Mouse (Mus musculus) retina, postnatal 1 day (tissue): ENCODE measurements around the gene Foxp1.

Experiments
- DNase-seq: peaks from one replicate; pipeline ENCODE4 v3.0.0-alpha.2; 2012

Gene Foxp1

DNA sequence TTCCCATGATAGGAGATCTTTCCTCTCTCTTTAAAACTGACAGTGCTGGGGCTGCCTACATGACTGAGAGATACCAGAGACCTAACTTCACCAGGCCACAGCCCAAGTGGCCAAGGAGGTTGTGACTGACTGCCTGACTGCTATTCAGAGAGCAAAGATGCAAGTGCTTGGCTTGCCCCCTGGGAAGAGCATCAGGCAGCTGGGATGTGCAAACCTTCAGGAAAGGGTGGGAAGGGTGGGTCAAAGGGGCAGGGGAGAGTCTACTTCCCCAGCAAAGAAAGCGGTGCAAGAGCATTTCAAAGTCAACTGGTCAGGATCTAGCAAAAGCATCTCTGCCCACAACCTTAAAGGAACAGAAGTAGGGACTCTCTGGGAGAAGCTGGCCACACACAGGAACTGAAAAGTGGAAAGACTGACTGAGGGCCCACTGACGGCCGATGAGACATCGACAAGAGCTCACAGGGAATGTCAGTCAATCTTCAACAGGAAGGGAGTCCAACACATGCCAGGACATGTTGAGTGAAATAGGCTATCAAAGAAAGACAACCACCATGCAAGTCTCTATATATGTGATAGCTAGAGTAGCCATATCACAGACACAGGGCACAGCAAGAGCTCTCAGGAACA lies 138.6 kb downstream of the Foxp1 start:
- DNase-seq = no peak

GRCm38 (mm10) chr6:99380146-99380545 lies 142.4 kb downstream of the Foxp1 start:
- DNase-seq = no peak

- no peak for DNase-seq
Observed at GRCm38 (mm10) chr6:99378997-99379710, 143.4 kb downstream of the Foxp1 start.

DNA sequence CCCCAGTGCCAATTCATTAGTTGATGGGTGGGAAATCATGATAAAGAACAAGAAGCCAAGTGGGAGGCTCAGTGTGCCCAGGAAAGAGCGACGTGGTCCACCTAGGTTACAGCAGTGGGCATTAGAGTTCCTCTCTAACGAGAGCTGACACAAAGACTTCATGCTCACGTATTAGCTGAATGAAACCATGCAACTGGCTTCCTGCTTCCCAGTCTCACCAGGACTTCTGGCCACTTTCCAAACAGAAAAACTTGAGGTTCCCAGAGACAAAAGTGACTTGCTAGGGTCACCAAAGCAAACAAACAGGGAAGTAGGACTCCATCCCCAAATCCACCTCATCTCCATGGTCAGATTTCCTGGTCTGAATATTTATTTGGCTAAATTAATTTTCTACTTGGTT lies 144.8 kb downstream of the Foxp1 start:
- DNase-seq = no peak

DNA sequence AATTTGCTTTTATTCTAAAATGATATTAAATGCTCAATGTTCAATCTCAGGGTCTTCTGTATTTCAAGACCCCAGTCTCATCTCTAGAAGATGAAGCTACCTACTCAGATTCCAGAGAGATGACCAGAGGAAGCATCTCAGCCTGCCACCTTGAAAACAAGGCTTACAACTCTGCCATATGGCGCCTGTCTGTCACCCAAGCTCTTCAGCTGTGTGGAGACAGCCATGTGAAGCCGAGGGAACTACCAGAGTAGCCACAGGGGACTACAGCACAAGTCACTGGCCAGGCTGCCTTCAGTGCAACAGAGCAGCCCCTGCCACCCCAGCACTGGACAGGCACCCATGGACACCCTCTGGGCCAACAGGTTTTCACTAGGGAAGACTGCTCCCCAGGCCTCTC lies 145.4 kb downstream of the Foxp1 start:
- no peak for DNase-seq

DNA sequence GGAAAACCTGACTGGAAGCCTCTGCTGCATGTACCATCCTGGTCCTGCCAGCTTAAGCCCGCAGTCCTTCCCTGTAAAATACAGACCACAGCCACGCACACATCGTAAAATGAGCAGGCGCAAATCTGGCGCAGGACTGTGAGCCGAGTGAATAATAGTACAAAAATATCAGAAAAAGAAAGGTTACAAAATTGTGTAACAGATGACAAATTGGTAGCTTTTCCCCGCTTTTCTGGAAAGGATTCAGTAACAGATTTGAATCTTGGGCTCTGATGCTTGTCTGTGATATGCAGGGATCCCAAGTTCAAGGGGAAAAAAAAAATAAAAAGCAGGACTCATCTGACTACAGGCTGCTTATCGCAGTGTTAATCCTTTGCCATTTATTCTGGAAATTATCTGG lies 145.8 kb downstream of the Foxp1 start:
- DNase-seq = no peak

DNA sequence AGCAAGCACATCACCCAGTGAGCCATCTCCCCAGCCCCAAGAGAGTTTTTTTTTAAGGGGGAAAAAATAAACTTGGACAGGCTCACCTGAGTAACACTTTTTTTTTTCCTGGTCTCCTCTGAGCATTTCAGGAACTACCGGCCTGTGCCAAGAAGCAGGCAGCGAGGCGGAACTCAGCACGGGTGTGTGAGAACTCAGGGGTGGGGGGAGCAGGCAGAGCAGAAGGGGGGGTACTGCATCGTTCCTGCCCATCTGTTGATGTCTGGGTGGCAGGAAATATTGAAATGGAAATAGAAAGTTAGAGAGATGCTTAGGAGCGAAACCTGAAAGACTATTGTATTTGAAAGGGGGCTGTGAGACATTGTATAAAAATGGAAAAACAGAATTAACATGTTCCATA lies 146.7 kb downstream of the Foxp1 start:
- no peak for DNase-seq

DNA sequence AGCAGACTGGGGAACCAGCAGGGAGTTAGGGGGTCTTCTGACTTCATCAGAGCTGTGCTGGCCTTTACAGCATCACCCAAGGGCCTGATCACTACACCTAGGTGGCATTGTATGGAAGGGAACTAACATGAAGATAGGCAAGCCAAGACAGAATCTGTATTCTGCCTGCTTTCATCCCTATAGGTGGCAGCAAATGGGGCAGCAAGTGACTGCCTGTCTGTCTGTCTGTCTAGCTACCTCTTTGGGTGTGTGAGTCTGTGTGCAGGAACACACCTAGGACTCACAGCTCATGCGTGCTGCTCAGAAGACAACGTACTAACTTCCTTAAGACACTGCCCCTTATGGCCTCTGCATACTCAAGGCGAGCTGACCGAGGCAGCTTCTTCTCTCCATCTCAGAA lies 147.1 kb downstream of the Foxp1 start:
- DNase-seq = no peak

DNA sequence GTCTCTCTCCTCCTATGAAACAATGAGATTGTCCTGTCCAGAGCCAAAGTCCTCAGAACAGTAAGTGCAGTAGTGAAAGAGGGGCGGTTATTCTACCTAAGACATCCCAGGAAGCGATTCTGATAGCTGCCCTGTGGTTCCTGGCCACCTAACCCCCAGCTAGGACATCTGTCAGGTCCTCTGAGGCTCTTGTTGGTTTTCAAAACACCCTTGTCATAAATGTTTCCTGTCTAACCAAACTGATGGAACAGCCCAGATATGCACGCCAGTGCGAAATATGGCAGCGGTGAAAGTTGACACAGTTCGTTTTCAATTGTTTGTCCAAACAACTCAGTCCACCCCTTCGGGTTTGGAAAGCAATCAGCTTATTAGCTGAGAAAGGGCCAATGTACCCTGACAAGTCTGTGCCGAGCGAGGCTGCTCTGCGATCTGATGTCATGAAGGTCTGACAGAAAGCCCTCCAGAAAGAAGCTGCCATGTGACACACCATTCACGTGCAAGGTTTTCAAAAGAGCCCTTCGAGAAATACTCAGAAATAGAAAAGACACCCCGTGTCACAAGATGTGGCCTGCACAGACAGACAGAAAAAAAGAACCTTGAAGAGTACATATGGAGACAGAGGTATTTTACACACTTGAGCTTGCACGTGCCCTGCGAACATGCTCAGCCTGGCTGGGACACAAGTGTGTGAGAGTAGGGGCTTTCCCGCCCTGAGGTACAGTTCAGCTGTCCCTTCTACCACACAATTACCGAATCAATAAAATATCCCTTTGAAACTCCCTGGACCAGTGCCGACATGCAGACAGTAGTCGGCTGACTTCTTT lies 147.9 kb downstream of the Foxp1 start:
- peak; percentile 38 for DNase-seq

DNA sequence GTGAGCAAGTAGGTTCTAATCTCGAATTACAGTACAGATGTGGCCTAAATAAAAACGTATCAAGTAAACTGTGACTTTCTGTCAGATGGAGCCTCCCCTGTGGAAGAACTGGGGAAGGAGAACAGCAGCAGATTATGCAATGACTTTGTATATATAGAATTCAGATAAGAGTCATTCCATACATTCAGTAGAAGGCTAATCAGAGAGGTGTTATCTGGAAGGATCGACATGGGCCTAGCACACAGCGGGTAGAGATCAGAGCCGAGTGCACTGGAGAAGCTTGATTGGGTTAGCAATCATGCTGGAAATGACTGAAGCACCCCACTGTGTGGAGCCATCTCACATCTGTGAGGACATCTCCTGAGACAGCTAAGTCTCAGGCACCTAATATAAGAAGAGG lies 150.1 kb downstream of the Foxp1 start:
- DNase-seq = no peak

GRCm38 (mm10) chr6:99372016-99372415 lies 150.5 kb downstream of the Foxp1 start:
- no peak for DNase-seq

DNA sequence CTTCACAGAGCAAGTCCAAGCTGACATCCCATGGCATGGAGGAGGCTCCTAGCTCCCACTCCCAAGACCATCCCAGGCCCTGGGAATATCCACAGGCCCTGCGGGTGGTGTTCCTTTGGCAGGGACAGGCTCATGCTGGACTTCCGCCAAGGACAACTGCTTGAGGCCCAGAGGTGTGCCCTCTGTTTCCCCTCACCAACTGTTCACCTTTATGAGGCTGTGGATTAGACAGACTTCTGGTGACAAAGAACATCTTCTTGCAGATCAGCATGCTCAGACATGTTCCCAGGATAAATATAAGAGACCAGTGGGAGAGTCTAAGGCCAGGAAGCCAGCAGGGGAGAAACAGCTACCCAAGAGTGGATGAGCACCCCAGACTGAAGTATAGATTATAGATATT lies 152.6 kb downstream of the Foxp1 start:
- no peak for DNase-seq

DNA sequence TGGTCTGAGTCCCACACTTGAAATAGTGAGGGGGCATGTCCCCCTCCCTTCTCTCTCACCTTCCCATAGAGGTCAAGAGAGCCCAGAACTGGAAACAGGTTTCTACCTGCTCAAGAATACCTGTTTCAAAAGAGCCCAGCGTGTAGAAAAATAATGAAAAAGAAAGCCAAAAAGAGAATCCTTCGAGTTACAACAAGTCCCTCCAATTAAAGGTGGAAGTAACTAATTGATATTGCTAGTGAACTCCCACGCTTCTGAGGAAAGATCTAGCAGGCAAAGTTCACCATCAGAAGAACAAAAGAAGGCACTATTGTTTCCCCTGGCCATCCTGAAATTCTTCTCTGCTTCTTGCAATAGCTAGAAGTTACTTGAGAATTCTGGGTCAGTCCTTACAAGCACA lies 153.4 kb downstream of the Foxp1 start:
- DNase-seq = no peak

DNA sequence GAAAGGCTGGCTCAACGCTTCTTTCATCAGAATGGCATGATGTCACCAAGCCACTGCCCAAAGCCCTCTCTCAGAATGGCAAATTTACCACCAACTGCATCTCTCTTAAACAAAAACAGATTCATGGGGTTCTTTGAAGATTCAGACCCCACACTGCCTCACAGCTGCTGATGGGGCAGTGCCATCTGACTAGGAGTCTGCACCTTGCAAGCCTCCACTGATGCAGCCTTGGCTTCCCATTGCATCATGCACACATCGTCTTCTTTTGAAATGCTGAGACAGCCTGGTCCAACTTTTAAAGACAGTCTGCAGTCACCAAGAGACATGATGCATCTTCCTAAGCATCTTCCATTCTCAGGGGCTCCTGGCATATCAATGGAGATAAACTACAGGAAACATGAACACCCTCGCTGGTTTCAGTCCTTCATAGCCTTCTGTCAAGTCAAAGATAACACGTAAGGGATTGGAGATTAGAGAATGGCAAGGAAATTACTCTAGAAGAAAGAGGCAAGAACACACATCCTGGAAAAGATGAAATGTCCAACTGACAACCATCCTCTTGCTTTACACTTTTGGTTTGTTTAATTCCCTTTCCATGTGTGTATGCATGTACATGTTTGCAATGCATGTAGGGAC lies 154.3 kb downstream of the Foxp1 start:
- DNase-seq = no peak

DNA sequence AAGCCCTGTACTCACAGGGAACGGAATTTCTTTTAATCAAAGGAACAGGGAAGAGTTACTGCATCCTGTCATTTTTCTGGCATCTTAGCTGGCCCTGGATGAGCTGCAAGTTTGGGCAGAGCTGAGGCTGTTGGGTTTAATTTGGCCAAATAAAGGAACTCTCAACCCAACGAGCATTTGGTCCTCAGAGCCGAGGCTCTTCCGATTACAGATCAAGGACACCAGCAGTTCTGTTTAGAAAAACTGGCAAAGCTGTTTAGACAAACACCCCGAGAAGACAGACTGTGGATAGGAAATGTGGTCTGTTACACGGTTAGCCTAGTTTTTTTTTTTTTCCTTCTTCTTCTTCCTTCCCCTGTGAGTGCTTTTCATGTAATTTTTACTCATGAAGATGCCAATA lies 158.0 kb downstream of the Foxp1 start:
- DNase-seq = no peak

GRCm38 (mm10) chr6:99360581-99360980 lies 161.9 kb downstream of the Foxp1 start:
- DNase-seq = no peak

DNA sequence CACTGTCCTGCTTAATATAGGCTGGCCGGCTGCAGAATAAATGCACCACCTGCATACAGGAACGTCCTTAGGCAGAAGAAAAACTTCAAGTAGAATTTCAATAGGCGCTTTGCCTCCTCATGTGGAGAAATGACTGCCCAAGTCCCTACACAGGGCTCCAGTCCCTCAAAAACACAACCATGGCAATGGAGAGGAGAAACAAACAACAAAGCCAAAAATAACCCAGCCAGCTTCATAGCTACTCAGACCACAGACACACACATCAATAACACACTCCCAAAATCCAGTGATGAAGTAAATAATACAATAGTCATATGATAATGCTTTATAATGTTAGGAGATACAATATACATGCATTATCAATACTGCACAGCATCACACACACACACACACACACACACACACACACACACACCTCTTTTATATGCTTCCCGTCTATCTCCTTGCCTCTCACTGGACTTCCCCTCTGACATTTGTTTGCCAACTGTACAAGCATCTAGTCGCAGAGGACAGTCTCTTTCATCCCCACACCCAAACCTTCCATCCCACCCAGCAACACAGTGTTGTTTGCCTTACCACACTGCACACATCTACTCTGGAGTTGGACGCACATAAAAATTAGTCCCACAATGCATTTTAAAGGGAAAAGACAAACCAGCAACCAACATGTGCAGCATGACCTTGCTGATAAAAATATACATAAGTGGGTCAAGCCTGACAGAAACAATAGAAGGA lies 162.6 kb downstream of the Foxp1 start:
- no peak for DNase-seq

DNA sequence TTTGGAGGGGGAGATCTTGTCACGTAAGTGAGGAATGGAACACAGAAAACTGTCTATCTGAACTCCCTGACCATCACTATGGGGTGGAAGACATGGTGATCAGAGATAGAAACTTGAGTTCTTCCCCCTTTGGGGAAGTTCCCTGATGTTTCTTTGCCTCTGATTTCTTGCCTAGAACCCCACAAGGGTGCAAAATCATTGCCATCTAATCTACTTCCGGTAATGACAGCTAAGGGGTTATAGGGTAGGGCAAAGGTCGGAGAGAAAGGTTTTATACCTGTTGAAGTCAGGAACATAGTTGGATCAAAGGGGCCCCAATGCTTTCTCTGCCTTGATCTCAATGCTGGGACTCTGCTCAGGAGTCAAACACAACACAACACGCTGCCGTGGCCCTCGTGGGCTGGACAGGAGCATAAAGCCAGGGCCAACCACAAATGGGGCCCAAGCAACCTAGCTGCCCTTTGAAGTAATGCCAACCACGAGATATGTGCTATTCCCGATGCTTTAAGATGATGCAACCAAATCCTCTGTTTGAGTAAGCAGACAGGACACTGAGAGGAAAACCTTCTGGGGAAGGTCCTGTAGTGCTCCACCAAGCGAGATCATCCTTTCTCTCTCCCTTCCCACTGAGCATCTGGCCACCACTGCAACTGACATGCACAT lies 163.4 kb downstream of the Foxp1 start:
- DNase-seq = no peak

GRCm38 (mm10) chr6:99357931-99358330 lies 164.6 kb downstream of the Foxp1 start:
- no peak for DNase-seq

DNA sequence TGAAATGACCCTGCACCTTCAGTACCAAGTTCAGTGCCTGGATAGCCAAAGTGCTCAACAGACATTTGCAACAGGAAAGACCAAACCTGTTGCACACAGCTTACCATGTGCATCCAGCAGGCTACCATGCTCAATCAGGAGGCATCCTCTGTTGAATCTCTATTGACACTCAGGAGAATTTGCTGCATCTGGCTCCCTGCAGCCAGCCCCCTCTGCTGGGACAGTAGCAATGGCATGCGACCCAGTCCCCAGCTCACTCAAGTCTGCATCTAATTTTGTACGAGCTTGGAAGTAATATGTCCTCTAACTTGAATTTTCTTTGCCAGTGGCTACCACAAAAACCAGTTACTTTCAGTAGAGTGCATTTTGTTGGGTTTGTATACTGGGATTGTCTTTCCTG lies 168.2 kb downstream of the Foxp1 start:
- no peak for DNase-seq

GRCm38 (mm10) chr6:99353441-99353840 lies 169.1 kb downstream of the Foxp1 start:
- DNase-seq = no peak

DNA sequence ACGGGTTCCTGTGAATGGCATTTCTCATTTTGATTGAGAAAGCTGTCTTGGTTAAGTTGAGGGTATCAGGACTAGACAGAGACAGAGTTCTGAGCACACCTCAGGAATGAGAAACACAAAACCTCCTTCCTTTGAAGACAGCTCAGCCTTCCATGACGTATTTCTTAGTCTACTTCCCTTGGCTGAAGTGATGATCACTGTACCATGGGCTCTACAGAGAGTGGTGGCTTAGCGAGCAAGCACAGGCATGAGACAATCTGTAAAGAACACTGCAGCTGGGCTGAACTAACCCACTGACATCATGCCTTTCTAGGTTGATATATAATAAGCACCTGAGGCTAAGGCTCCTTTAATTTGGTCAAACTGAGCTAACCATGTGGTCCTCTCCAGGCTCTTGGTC lies 172.0 kb downstream of the Foxp1 start:
- no peak for DNase-seq
